19 mouse cellular contexts compared by ENCODE assay signal in the genomic region with DNA sequence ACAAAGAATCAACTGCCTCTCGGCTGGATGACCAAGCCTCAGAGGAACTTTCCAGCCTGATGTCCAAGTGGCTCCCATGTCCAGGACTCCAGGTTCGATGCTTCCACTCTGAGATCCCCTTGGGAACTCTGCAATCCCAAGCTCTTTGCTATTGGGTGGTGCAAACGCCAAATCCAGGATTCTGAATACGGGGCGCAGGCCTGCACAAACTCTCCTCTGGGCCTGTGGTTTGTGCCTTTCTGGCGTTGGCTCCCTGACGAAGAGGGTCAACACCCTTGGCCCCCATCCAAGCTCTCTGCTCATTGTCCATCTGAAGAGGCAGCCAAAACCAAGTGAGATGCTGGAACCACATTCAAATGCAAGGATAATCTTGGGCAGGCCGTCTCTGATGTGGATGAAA. TPM values are rescaled to one million over a fixed set of nuclear protein-coding genes. Genes with fewer than 3 reads are reported as not detected.
DNase-seq lines count a peak whose midpoint lies in the region; ATAC-seq lines count a peak whose summit lies in the region.
"Had no signal": no experiment of that assay in that cellular context is flagged by ENCODE, and none has a peak within 500 bp of the region (broad histone marks: within the 10 kb centered on the region; RNA-seq: fewer than 3 reads in every experiment).

No protein-coding gene starts in this region.

- peak; percentile 51 for DNase-seq in gastrocnemius, adult 18-20 months (ENCODE audit: low spot score)
- no peak for DNase-seq in gastrocnemius, postnatal 4 days (ENCODE audit: low spot score in 2 of 2)
- DNase-seq in left cerebral cortex, postnatal 4 days: peak; percentile 36
- DNase-seq in left cerebral cortex, postnatal 25 days (ENCODE audit: low spot score in 2 of 2): no peak
- peak; percentile 41 to 45 for DNase-seq in gastrocnemius, adult 8-10 months (ENCODE audit: low spot score in 2 of 2)
- peak; percentile 40 to 54 for DNase-seq in heart, postnatal 36 days
- no peak for DNase-seq in ovary, adult 18-20 months (ENCODE audit: low spot score)
- no peak for DNase-seq in midbrain, embryonic 11.5 days (ENCODE audit: low spot score, missing footprints)
- DNase-seq: adrenal gland, adult 2 months; cerebellum, adult 9-11 months; kidney, adult 11 months; thymus, postnatal 14 days had no signal

- peaks cover 5% of the 10 kb centered on the region for H3K4me1 ChIP-seq in midbrain, embryonic 11.5 days (ENCODE audit: control insufficient read depth, insufficient read depth, low read length)
- H3K4me1 ChIP-seq: hindbrain, embryonic 15.5 days had no signal

- H3K27ac ChIP-seq in midbrain, embryonic 11.5 days (ENCODE audit: low read depth, low read length): no peak overlapping the region
- H3K27ac ChIP-seq: forebrain, embryonic 10.5 days; heart, embryonic 15.5 days; hindbrain, embryonic 15.5 days; limb, embryonic 15.5 days; midbrain, embryonic 15.5 days had no signal

- no peaks in the 10 kb centered on the region for H3K9me3 ChIP-seq in midbrain, embryonic 11.5 days (ENCODE audit: control insufficient read depth, low read length)
- H3K9me3 ChIP-seq: forebrain, embryonic 10.5 days; heart, embryonic 15.5 days; hindbrain, embryonic 15.5 days; limb, embryonic 15.5 days; midbrain, embryonic 15.5 days had no signal

- no peak overlapping the region for H3K4me3 ChIP-seq in midbrain, embryonic 11.5 days (ENCODE audit: low read depth, low read length)
- H3K4me3 ChIP-seq: forebrain, embryonic 10.5 days; heart, embryonic 15.5 days; hindbrain, embryonic 15.5 days; limb, embryonic 15.5 days; midbrain, embryonic 15.5 days had no signal

- no peak for ATAC-seq in midbrain, embryonic 11.5 days (ENCODE audit: low FRiP score)
- ATAC-seq: midbrain, embryonic 15.5 days had no signal

- H3K9ac ChIP-seq in midbrain, embryonic 11.5 days (ENCODE audit: low read length): no peak overlapping the region
- H3K9ac ChIP-seq: heart, embryonic 15.5 days; hindbrain, embryonic 15.5 days; limb, embryonic 15.5 days; midbrain, embryonic 15.5 days had no signal

- H3K27me3 ChIP-seq in midbrain, embryonic 11.5 days (ENCODE audit: control insufficient read depth, insufficient read depth, low read length): no peaks in the 10 kb centered on the region
- H3K27me3 ChIP-seq: heart, embryonic 15.5 days; hindbrain, embryonic 15.5 days; limb, embryonic 15.5 days; midbrain, embryonic 15.5 days had no signal

- H3K4me2 ChIP-seq in midbrain, embryonic 11.5 days: no peak overlapping the region
- H3K4me2 ChIP-seq: heart, embryonic 15.5 days; hindbrain, embryonic 15.5 days; limb, embryonic 15.5 days; midbrain, embryonic 15.5 days had no signal

- no peaks in the 10 kb centered on the region for H3K36me3 ChIP-seq in midbrain, embryonic 11.5 days (ENCODE audit: control insufficient read depth, insufficient read depth, low read length)
- H3K36me3 ChIP-seq: forebrain, embryonic 10.5 days; heart, embryonic 15.5 days; hindbrain, embryonic 15.5 days; midbrain, embryonic 15.5 days had no signal

- intact Hi-C loops in left cerebral cortex, postnatal 4 days (cut with DNase I): no loop called here
- intact Hi-C loops in left cerebral cortex, postnatal 25 days (cut with DNase I): no loop called here
- intact Hi-C loops in heart, postnatal 36 days (cut with DNase I): no loop called here

- 87% methylated on average over 8 of the region's 8 CpGs for WGBS in midbrain, embryonic 11.5 days

RNA-seq across cellular contexts. Expression of a gene that starts 21.1 kb away (rescaled TPM):
- 10 to 100 TPM; 11.3 to 12.9 TPM for total RNA-seq in gastrocnemius, adult 18-20 months (2021)
- 10 to 100 TPM; 22.2 to 22.8 TPM for total RNA-seq in gastrocnemius, postnatal 4 days (2021)
- 1 to 10 TPM; 7.5 to 7.7 TPM for total RNA-seq in left cerebral cortex, postnatal 4 days (2021)
- total RNA-seq in left cerebral cortex, postnatal 25 days (2021): 10 to 100 TPM; 12.3 to 15.3 TPM
- total RNA-seq in gastrocnemius, adult 8-10 months (2022): 10 to 100 TPM; 12.3 to 17.7 (median 14.3) TPM
- total RNA-seq in heart, postnatal 36 days (2021): under 1 TPM; 0.17 to 0.19 TPM
- polyA plus RNA-seq in midbrain, embryonic 11.5 days (2014; fragmentation: Nextera tagmentation; extraction: Ambion mirVana): 1.0 and 1.4 TPM in 2 replicates
- total RNA-seq: megakaryocyte, adult 5-6 weeks; MEL had no signal

RNA-seq across cellular contexts. Expression of a gene that starts 59.1 kb away (rescaled TPM):
- 100 to 1,000 TPM; 167 to 172 TPM for total RNA-seq in gastrocnemius, adult 18-20 months (2021)
- 100 to 1,000 TPM; 298 to 314 TPM for total RNA-seq in gastrocnemius, postnatal 4 days (2021)
- 100 to 1,000 TPM; 568 to 579 TPM for total RNA-seq in left cerebral cortex, postnatal 4 days (2021)
- 100 to 1,000 TPM; 352 to 369 TPM for total RNA-seq in left cerebral cortex, postnatal 25 days (2021)
- 100 to 1,000 TPM; 173 to 188 (median 177) TPM for total RNA-seq in gastrocnemius, adult 8-10 months (2022)
- total RNA-seq in heart, postnatal 36 days (2021): 100 to 1,000 TPM; 156 to 160 TPM
- polyA plus RNA-seq in midbrain, embryonic 11.5 days (2014; fragmentation: Nextera tagmentation; extraction: Ambion mirVana): 710 and 751 TPM in 2 replicates

Comparison
In these comparisons a context has a peak if more than half of its experiments do, and no peak if none do; other contexts are left out.
1. DNase-seq: peak in gastrocnemius, adult 18-20 months (single experiment), left cerebral cortex, postnatal 4 days (single experiment), gastrocnemius, adult 8-10 months (2 of 2) and heart, postnatal 36 days (2 of 2); none in gastrocnemius, postnatal 4 days (0 of 2), left cerebral cortex, postnatal 25 days (0 of 2), ovary, adult 18-20 months (single experiment) and midbrain, embryonic 11.5 days (single experiment).
2. RNA of a gene that starts 21.1 kb away (total RNA-seq): 22.2 to 22.8 TPM in gastrocnemius, postnatal 4 days, 12.3 to 15.3 TPM in left cerebral cortex, postnatal 25 days, 12.3 to 17.7 TPM in gastrocnemius, adult 8-10 months, 11.3 to 12.9 TPM in gastrocnemius, adult 18-20 months and 7.5 to 7.7 TPM in left cerebral cortex, postnatal 4 days; 0.17 to 0.19 TPM in heart, postnatal 36 days; every median in the first group is over 4 times any median in the second.